Mouse (Mus musculus) embryo, embryonic 10.5 days (tissue): ENCODE measurements around the gene Lama5.
"Not testable (repeated sequence)": the region's sequence is repeated elsewhere in the genome, so short reads cannot be mapped to it uniquely, and the experiment has no call there.

Source experiments
- DNase-seq: peaks from one replicate; pipeline ENCODE4 v3.0.0-alpha.2; 2015; ENCODE audit warnings: low spot score

The Lama5 gene

DNA sequence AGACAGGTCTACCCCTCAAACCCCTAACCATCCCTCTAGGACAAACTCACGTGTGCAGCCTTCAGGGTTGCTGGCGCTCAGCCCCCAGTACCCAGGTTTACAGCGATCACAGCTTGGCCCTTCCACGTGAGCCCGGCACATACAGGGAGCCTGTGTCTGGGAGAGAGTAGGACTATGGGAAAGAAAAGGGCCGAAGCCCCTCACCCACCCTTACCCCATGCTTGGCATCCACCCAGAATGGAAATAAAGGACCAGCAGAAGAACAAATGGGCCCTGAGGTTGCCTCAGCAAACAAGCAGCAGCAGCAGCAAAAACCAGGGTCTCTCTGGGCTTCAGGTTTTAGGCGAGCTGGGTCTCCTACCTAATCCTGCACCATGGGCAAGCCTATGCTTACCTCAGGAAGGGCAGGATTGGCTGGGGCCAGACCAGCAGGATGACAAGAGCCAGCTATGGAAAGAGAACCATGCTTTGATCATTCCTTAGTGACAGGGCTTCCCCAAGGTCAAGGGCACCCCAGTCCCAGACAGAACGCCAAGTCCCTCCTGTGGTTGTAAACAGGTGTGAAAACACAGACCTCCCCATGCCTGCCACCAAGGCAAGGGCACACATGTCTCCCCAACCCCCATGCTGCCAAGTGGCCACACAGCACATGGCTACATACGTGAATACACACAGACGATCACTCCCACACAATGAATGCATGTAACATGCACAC is 28.2 kb downstream of the Lama5 start:
- no peak for DNase-seq

- DNase-seq: no peak
Measured at GRCm38 (mm10) chr2:180196610-180197322, 28.9 kb downstream of the Lama5 start.

- DNase-seq: no peak
Measured at GRCm38 (mm10) chr2:180187362-180187761, 38.3 kb downstream of the Lama5 start.

DNA sequence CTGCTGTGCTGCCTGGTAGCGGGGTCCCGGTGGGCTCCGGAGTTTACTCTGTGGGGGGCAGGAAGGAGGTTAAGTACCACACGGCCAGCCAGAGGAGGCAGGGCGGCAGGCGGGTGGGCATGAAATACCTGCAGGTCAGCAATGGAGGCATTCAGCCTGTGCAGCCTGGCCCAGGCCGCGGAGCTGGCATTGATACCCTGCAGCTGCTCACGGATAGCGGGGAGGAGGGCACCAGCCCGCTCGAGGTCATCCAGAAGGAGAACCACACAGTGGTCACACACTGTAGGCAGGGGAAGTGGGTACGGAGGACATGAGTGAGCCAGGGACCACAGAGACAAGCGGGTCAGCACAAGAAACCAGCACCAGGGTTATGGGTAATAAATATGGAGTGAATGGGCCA is 40.0 kb downstream of the Lama5 start:
- no peak for DNase-seq

DNA sequence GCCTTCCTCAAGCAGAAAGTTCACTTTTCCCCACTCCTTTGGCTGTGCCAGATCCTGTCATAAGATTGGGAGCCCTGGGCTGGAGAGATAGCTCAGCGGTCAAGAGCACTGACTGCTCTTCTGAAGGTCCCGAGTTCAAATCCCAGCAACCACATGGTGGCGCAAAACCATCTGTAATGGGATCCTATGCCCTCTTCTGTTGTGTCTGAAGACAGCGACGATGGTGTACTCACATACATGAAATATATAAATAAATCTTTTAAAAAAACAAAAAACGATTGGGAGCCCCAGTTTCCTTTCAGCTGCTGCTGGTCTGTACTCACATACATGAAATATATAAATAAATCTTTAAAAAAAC is 40.9 kb downstream of the Lama5 start:
- DNase-seq: no peak

- DNase-seq: no peak
Measured at GRCm38 (mm10) chr2:180184011-180184751, 41.5 kb downstream of the Lama5 start.

DNA sequence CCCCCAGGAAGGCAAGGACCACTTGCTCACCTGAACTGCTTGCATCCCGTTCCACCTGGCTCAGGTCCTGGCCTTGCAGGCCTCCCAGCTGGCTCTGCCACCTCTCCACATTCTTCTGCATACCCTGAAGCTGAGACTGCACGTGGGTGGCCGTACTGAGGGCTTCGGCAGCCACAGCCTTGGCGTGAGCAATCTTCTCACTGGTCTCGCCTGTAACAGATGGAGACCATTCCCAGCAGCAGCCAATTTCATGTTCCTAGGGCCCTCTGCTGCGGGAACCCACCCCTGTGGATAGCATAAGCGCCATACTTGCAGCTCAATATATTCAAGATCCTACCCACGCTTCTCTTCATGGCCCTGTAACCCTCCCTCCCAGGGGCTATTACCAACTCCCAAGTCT is 44.1 kb downstream of the Lama5 start:
- DNase-seq: no peak

DNA sequence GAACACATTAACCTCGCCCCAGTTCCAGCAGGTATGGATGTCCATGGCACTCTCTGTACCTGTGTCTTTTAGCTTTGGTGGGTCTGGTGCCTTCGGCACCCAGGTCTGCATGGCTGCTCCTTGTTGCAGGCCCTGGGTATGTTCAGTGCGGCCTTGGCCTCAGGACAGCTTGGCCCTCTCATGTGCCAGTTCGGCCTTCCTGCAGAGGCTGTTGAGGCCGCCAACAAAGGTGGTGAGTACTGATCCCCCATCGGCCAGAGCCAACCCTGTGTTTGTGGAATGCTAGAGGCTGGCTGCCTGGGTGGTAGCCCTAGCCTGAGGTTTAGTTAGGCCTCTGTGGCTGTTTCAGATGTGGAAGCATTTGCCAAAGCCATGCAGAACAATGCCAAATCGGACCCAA is 49.9 kb downstream of the Lama5 start:
- DNase-seq: no peak

DNA sequence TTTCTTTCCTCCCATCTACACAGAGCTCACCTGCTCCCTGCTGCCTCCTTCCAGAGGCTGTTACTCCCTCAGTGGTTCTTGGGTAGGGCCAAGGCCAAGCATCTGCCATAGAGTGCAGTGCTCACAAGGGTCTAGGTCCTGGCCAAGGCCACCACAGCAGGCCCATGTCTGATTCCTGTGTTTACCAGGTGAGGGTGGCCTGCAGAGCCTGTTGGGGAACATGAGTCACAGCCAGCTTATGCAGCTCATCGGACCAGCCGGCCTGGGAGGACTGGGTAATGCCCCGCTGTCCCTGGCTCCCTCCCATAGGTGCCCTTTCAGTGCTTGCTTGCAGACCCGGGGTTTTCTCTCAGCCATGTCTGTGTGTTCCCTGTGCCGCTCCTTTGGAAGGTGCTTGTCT is 51.5 kb downstream of the Lama5 start:
- no peak for DNase-seq

GRCm38 (mm10) chr2:180173711-180174110 is 51.9 kb downstream of the Lama5 start:
- not testable (repeated sequence) for DNase-seq

GRCm38 (mm10) chr2:180173163-180173562 is 52.5 kb downstream of the Lama5 start:
- DNase-seq: no peak

- DNase-seq: no peak
Measured at GRCm38 (mm10) chr2:180172152-180172551, 53.5 kb downstream of the Lama5 start.

DNA sequence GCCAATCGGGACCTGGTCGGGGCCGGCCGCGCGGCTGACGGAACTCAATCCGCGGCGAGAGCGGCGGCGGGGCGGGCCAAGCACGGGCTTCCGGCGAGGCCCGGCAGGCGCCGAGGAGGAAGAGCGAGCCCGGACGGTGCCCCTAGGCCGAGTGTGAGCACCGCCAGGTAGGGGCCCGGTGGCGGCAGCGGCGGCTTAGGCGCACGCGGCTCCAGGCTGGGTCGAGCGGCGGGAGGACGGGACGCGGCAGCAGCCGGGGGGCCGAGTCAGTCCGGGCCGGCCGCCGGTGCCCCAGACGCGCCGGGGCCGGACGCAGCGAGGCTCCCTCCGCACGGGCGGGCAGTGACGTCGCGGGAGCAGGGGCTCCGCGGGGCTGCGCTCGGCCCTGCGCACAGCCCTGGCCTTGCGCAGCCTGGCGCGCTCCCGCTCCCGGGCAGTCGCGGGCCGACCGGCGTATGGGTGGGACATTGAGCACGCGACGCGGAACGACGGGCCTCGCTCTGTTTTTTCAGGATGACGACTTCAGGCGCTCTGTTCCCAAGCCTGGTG is 54.1 kb downstream of the Lama5 start:
- no peak for DNase-seq

DNA sequence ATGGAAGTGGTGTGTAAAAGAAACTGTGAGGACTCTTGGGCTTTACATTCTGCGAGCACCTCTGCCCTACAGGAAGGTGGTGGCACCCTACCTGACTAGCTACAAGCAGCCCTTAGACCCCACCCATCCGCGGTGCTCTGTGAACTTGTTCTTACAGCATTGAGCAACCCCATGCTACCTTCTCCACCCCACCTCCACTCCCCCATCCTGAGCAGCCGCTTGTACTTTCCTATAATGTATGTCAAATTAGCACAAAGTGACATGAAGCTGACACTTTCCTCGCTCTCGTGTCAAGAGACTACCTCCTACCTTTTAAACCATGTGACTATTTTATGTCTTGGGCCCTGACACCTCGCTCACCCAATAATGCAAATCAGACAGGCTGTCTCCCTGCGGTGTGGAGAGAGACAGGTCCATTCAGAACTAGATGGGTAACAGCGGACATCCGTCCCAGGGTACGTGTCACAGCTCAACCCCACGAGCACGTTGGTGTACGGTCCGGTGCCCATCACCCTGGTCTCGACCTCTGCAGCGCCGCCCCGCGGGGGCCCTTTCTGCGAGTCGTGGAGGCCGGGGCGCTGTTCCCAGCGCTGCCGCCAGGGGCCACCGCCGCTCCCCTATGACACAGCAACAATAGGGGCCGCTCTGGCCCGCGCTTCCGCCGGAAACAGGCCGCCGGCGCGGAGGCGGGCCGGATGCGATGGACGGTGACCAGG is 54.7 kb downstream of the Lama5 start, which contains the start of gene Adrm1:
Gene Adrm1 (plus strand): TSS at position 680 of the 716 bp plus-strand sequence.
- peak; percentile 96 for DNase-seq

GRCm38 (mm10) chr2:180170151-180170805 is 55.4 kb downstream of the Lama5 start:
- DNase-seq: no peak

DNA sequence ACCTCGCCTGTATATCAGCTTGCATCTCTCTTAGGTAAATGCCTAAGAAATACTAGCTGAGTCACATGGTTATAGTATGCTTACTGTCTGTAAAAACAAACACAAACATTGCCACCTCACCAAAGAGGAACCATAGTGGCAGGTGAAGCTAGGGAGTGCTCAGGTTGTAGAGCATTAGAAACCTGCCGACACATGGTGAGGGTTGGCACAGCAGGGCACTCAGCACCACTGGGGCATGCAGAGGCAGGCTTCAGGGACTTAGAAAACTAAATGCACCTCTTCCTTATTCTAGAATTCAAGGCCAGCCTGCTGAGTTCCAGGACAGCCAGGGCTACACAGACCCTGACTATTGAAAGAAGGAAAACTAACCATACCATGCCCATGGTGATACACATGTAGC is 58.8 kb downstream of the Lama5 start:
- no peak for DNase-seq

GRCm38 (mm10) chr2:180165855-180166254 is 59.8 kb downstream of the Lama5 start:
- no peak for DNase-seq

- DNase-seq: no peak
Measured at GRCm38 (mm10) chr2:180158627-180159026, 67.0 kb downstream of the Lama5 start.

DNA sequence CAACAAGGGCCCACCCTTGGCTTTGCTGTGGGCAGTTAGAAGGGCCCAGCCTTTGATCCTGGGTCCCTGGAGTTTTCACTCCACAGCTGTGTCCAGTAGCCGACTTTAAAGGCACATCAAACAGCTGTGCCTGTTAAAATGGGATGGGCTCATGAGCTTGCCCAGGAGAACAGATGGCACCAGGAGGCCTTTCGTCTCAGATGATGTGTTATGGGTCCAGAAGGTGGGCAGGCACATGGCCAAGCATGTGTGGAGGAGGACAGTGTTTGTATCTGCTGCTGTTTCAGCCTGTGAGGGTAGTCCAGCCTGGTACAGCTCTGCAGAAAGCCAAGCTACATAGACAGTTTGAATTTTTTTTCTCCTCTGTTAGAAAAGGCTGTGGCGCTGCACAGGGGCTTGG is 70.9 kb downstream of the Lama5 start:
- no peak for DNase-seq

DNA sequence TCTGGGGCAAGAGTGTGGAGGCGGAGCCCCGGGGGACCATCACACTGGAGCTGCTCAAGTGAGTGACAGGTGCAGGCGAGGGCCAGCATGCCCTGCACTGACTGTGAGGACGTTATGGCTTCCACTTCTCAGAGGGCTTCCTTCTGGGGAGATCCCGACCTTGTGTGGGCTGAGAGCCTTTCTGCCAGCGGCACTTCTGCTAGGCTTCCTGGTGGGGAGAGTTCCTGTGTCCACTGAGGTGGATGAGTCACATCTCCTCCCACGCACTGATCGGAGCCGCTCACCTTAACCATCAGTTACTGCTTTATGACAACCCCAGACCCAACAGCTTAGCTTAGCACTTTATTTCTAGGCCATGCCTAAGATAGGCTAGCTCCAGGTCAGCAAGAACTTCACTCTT is 77.1 kb downstream of the Lama5 start:
- no peak for DNase-seq

DNA sequence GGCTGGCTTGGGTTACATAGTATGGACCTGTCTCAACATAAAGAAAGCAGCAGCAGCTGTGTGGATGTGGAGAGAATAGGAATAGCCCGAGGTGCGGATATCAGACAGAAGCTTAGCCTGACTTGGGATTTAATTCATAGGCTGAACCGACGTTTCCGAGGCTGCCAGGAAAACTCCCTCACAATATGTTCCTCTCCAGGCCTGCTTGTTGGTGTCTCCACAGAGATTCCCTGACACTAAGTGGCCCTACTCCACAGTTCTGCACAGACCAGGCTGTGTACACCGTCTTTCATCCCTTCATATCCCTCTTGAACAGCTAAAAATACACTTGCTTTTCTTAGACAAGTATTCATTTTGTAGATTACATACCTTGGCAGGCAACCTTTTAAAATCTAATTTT is 78.3 kb downstream of the Lama5 start:
- no peak for DNase-seq

GRCm38 (mm10) chr2:180146091-180146490 is 79.6 kb downstream of the Lama5 start:
- no peak for DNase-seq
